Mouse (Mus musculus) gastrocnemius, adult 2 months (tissue): ENCODE results near the gene Nrde2. TPM values are rescaled to one million over a fixed set of nuclear protein-coding genes. Genes with fewer than 3 reads are reported as not detected.

Source experiments
- DNase-seq: peaks from one replicate; pipeline ENCODE4 v3.0.0; 2022
- H3K27ac ChIP-seq: fragments of 200-600 bp; 2 replicates; pipeline ENCODE4 v1.8.1; 2022; ENCODE audit warnings: mild to moderate bottlenecking
- H3K4me3 ChIP-seq: fragments of 200-600 bp; 2 replicates; pipeline ENCODE4 v1.8.1; 2022; ENCODE audit warnings: mild to moderate bottlenecking, moderate library complexity
- CTCF ChIP-seq: fragments of 200-600 bp; IDR thresholded peaks from 2 replicates; pipeline ENCODE4 v1.8.1; 2022; ENCODE audit warnings: antibody characterized with exemption, mild to moderate bottlenecking, moderate library complexity
- intact Hi-C: fragments of 180-260 bp; cut with DNase I; formaldehyde crosslinking; loops from one replicate; pipeline ENCODE4 v1.15.1; 2025
- total RNA-seq, 2 experiments: library from RNA; stranded (reverse); gene quantifications; 2 replicates each; pipeline ENCODE4 v1.2.3; 2021

The Nrde2 gene
- total RNA-seq, 2 experiments from 2014 or later = 7.8 to 9.1 TPM

DNA sequence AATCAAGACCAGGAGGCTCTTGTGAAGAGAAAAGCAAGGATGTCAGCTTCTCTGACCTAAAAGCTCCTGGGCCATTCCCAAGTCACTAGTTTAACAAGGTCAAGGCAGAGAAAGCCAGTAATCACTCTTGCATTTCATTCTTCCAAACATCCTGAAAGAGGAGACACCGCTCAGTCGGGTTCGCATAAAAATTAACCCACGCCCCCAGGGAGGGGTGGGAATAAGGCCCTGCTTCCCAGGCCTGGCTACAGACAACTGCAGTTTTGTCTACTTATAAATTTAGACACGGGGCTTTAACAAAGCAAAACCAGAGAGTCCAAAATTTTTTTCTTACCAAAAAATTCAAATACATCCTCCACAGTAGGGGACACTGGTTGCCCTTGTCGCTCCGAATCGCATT, 30.5 kb downstream of the Nrde2 start:
- Histone ChIP-seq H3K4me3 (no peak overlapping the region), H3K27ac (peak overlapping the region; percentile 68)
- intact Hi-C loops = loop anchor here (1.0 kb wide), 1 partner anchor 16 kb away; no protein-coding TSS in a partner anchor
- no peak for DNase-seq
- no peak for TF ChIP-seq CTCF

- no peak for DNase-seq
- Histone ChIP-seq H3K27ac (peak overlapping the region; percentile 68), H3K4me3 (no peak overlapping the region)
- no peak for TF ChIP-seq CTCF
- intact Hi-C loops = loop anchor here (1.0 kb wide), 1 partner anchor 17 kb away; no protein-coding TSS in a partner anchor
Measured at GRCm38 (mm10) chr12:100128522-100128921, 30.9 kb downstream of the Nrde2 start.

GRCm38 (mm10) chr12:100127866-100128480, 31.5 kb downstream of the Nrde2 start:
- H3K27ac ChIP-seq = peak overlapping the region; percentile 68
- intact Hi-C loops = loop anchor here (1.0 kb wide), 1 partner anchor 17 kb away; no protein-coding TSS in a partner anchor
- no peak overlapping the region for H3K4me3 ChIP-seq
- no peak for DNase-seq
- TF ChIP-seq CTCF = no peak

GRCm38 (mm10) chr12:100126968-100127865, 32.2 kb downstream of the Nrde2 start:
- no peak for DNase-seq
- no peak overlapping the region for H3K4me3 ChIP-seq
- H3K27ac ChIP-seq = peak overlapping the region; percentile 68
- TF ChIP-seq CTCF = no peak
- intact Hi-C loops = no loop called here

DNA sequence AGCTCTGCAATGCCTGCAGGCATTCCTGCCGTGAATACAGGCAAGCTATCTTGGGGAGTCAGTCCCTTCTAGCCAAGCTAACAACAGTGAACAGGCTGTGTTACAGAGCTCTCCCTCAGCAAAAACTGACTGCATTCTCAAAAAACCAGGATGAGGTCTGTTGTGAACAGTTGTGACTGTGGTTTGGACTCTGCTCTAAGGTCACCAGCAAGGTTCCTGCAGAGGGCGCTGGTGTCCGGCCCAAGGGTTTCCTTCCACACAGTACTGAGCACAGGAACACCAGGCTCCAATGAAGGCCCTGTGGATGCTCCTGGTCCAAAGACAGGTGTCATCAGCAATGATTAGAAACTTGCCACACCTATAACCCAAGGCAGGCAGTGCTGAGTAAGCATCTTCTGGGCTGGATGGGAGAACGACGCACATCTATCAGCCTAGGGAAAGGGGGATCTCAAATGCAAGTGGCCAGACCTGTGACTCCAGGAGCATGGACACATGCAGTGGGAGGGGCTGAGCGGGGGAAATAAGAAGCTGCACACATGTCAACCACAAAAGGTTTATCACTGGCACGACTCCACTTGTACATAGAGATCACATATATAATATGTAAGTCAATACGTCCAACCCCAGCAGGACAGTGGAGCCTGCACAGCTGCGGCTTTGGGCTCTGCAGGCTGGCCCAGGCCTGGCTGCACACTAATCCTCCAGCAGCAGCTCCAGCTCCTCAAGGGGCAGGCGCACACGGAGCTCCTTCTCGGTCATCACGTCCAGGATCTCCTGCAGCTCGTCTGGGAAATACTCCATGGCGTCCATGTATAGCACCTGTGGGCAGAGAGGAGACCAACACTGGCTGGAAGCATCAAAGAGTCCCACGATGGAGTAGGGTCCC, 34.3 kb downstream of the Nrde2 start:
- H3K27ac ChIP-seq = no peak overlapping the region
- DNase-seq = no peak
- intact Hi-C loops = no loop called here
- H3K4me3 ChIP-seq = no peak overlapping the region
- TF ChIP-seq CTCF = peak; percentile 40

DNA sequence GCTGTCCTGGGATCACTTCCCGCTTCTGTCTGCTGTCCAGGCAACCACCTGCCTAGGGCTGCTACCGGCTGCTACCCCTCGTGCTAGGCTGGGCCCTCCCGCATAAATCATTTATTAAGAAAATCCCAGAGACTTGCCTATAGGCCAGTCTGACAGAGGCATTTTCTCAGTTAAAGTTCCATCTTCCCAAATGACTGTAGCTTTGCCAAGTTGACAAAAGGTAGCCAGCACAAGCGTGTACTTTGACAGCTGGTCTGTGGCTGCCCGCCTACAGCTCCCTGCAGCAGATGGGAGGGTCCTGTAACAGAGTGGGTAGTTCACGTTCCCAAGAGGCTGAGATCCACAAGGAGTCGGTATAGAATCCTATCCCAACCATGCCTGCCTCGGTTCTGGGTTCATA, 36.0 kb downstream of the Nrde2 start:
- peak overlapping the region; percentile 61 for H3K27ac ChIP-seq
- DNase-seq = no peak
- H3K4me3 ChIP-seq = no peak overlapping the region
- no peak for TF ChIP-seq CTCF
- intact Hi-C loops = no loop called here

DNA sequence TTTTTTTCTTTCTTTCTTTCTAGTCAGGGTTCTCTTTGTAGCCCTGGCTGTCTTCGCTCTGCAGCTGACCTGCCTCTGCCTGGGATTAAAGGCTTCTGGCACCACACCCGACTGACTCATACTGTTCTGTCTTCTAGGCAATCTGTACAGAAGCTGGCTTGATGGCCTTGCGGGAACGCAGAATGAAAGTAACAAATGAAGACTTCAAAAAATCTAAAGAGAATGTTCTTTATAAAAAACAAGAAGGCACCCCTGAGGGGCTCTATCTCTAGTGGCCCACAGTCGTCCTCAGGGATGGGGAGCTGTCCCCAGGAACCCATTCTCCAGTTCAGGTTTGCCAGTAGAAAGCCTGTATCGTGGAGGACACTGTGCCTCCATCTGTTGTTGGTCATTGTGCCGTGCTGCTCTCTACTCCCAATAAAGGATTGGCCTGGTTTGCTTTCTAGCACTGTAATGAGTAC, 36.5 kb downstream of the Nrde2 start:
- Histone ChIP-seq H3K4me3 (no peak overlapping the region), H3K27ac (peak overlapping the region; percentile 61)
- TF ChIP-seq CTCF = no peak
- intact Hi-C loops = no loop called here
- DNase-seq = peak; percentile 81

DNA sequence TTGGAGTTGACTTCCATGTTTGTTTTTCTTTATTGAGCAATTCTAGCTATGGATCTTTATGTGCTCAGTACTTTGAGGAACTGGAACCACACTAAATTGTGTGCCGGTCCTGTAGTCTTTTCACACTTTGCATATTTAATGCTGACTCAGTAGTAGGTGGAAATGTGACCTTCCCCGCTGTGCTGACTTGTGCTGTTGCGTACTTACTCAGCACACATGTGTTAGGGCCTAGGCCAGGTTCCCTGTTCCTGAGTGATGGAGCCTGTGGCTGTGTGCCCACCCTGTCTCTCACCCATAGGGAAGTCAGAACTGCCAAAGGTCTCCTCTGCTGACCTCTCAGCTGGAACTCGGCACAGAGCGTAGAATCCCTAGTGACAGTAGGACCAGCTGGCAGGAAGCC, 43.5 kb downstream of the Nrde2 start:
- DNase-seq = peak; percentile 81
- intact Hi-C loops = no loop called here
- Histone ChIP-seq H3K4me3 (no peak overlapping the region), H3K27ac (peak overlapping the region; percentile 54; the same call in 1 of the 2 replicates)
- TF ChIP-seq CTCF = no peak

GRCm38 (mm10) chr12:100109986-100110696, 49.3 kb downstream of the Nrde2 start, which contains the start of gene Psmc1:
TSS of gene Psmc1 (plus strand) at chr12:100110154.
- H3K27ac ChIP-seq = peak within 1 kb of the TSS; percentile 94
- DNase-seq = peak; percentile 84
- intact Hi-C loops = loop anchor here (5.0 kb wide), 1 partner anchor 143 kb away; no protein-coding TSS in a partner anchor
- H3K4me3 ChIP-seq = peak within 1 kb of the TSS; percentile 89
- no peak; the same call in 1 of the 2 replicates for TF ChIP-seq CTCF

- Histone ChIP-seq H3K4me3 (no peak overlapping the region), H3K27ac (no peak overlapping the region)
- no peak for TF ChIP-seq CTCF
- DNase-seq = no peak
- intact Hi-C loops = loop anchor here (1.0 to 5.0 kb wide), 3 partner anchors 140 to 1023 kb away; no protein-coding TSS in a partner anchor
Measured at GRCm38 (mm10) chr12:100107436-100107835, 52.0 kb downstream of the Nrde2 start.

DNA sequence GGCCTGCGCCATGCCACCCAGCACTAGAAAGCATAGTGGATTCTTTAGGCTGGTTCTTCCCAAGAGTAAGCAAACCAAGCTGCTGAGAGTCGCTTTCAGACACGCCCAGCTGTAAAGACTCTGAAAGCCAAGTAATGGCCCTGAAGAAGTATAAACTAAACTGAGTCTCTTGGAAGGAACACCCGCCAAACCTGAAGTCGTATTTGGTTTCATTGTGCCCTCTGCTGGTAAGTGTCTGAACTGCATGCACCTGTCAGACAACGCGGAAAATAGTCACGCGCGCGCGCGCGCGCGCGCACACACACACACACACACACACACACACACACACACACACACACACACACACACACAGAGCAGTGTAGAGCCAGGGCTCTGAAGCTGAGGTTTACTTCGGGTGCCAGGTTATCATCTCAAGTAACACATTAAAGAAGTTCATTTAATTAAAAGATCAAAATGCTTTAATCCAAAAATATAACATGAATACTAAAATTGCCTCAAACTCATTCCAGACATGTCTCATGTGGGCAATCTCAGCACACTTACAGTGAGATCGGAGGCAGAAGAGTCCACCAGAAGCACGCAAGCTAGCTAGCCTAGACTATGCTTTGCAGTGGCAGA, 53.1 kb downstream of the Nrde2 start:
- no peak overlapping the region for H3K4me3 ChIP-seq
- DNase-seq = peak; percentile 78
- H3K27ac ChIP-seq = no peak overlapping the region
- peak; percentile 67 for TF ChIP-seq CTCF
- intact Hi-C loops = loop anchor here (1.0 to 5.0 kb wide), 3 partner anchors 139 to 206 kb away; no protein-coding TSS in a partner anchor
